ENCODE assay signal across 31 mouse cellular contexts in genomic region chr8:115109309-115109708, GRCm38 (mm10).
"Had no signal": no experiment of that assay in that cellular context is flagged by ENCODE, and none has a peak within 500 bp of the region (broad histone marks: within the 10 kb centered on the region; RNA-seq: fewer than 3 reads in every experiment).

No protein-coding gene starts in this region.

- H3K9ac ChIP-seq: limb, embryonic 12.5 days; limb, embryonic 13.5 days; limb, embryonic 15.5 days; liver, embryonic 12.5 days; liver, embryonic 13.5 days; liver, embryonic 14.5 days; liver, embryonic 15.5 days; liver, postnatal 0 days; lung, embryonic 14.5 days; lung, embryonic 15.5 days; midbrain, embryonic 12.5 days; midbrain, embryonic 13.5 days; midbrain, embryonic 15.5 days had no signal

- H3K4me2 ChIP-seq: limb, embryonic 12.5 days; limb, embryonic 13.5 days; limb, embryonic 15.5 days; liver, embryonic 11.5 days; liver, embryonic 12.5 days; liver, embryonic 13.5 days; liver, embryonic 15.5 days; lung, embryonic 14.5 days; lung, embryonic 15.5 days; midbrain, embryonic 11.5 days; midbrain, embryonic 12.5 days; midbrain, embryonic 13.5 days; midbrain, embryonic 15.5 days had no signal

- ATAC-seq: liver, embryonic 12.5 days; liver, postnatal 0 days; lung, postnatal 0 days; midbrain, embryonic 13.5 days; midbrain, embryonic 15.5 days; midbrain, embryonic 16.5 days had no signal

- H3K27ac ChIP-seq: limb, embryonic 10.5 days; limb, embryonic 12.5 days; limb, embryonic 13.5 days; limb, embryonic 15.5 days; liver, embryonic 12.5 days; liver, embryonic 13.5 days; liver, embryonic 14.5 days; liver, embryonic 15.5 days; lung, embryonic 15.5 days; macrophage; midbrain, embryonic 10.5 days; midbrain, embryonic 12.5 days; midbrain, embryonic 13.5 days; midbrain, embryonic 15.5 days had no signal

- H3K36me3 ChIP-seq: limb, embryonic 10.5 days; limb, embryonic 12.5 days; limb, embryonic 13.5 days; limb, embryonic 15.5 days; liver, embryonic 12.5 days; liver, embryonic 13.5 days; liver, embryonic 15.5 days; lung, embryonic 15.5 days; midbrain, embryonic 10.5 days; midbrain, embryonic 12.5 days; midbrain, embryonic 13.5 days; midbrain, embryonic 15.5 days had no signal

- H3K4me1 ChIP-seq: limb, embryonic 15.5 days; liver, embryonic 13.5 days; liver, embryonic 15.5 days; lung, embryonic 15.5 days; megakaryocyte, embryonic 14.5 days; midbrain, embryonic 15.5 days had no signal

- DNase-seq: left cerebral cortex, postnatal 4 days; liver; liver, embryonic 13.5 days; liver, postnatal 0 days; lung, adult 18-20 months; lung, adult 2 months; lung, embryonic 14.5 days; lung, postnatal 10 days; lung, postnatal 14 days; lung, postnatal 36 days; lung, postnatal 4 days; midbrain, embryonic 14.5 days had no signal

- H3K4me3 ChIP-seq: limb, embryonic 10.5 days; limb, embryonic 12.5 days; limb, embryonic 13.5 days; limb, embryonic 15.5 days; liver, embryonic 12.5 days; liver, embryonic 13.5 days; liver, embryonic 15.5 days; lung, embryonic 15.5 days; megakaryocyte, embryonic 14.5 days; midbrain, embryonic 10.5 days; midbrain, embryonic 12.5 days; midbrain, embryonic 13.5 days; midbrain, embryonic 15.5 days; myocyte had no signal

- H3K9me3 ChIP-seq: limb, embryonic 10.5 days; limb, embryonic 12.5 days; limb, embryonic 13.5 days; limb, embryonic 15.5 days; liver, embryonic 12.5 days; liver, embryonic 13.5 days; liver, embryonic 15.5 days; lung, embryonic 15.5 days; midbrain, embryonic 10.5 days; midbrain, embryonic 12.5 days; midbrain, embryonic 13.5 days; midbrain, embryonic 15.5 days had no signal

- H3K27me3 ChIP-seq: limb, embryonic 12.5 days; limb, embryonic 13.5 days; limb, embryonic 15.5 days; liver, embryonic 12.5 days; liver, embryonic 13.5 days; liver, embryonic 15.5 days; lung, embryonic 15.5 days; megakaryocyte, embryonic 14.5 days; midbrain, embryonic 12.5 days; midbrain, embryonic 13.5 days; midbrain, embryonic 15.5 days had no signal
